24 mouse cellular contexts compared by ENCODE assay signal in the genomic region with DNA sequence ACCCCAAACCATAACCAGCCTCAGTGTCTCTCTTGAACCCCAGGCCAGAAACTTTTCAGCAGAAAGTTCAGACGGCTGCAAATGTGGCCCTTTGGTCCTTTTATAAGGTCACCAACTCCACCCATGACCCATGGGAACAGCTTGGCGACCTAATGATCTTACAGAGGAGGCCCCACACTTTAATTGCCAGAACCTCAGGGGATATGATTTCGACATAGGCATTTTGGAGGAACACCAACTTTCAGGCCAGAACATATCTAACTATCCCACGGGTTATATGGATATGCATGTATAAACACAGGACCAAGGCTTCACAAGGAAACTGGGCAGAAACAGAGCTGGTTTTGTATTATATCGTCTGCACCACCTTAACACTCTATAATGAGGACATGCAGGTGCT.
"Had no signal": no experiment of that assay in that cellular context is flagged by ENCODE, and none has a peak within 500 bp of the region (broad histone marks: within the 10 kb centered on the region; RNA-seq: fewer than 3 reads in every experiment).

No protein-coding gene starts in this region.

- H3K4me3 ChIP-seq: layer of hippocampus, adult 2 months; limb, embryonic 10.5 days; limb, embryonic 13.5 days; midbrain, embryonic 12.5 days; midbrain, embryonic 15.5 days; neural tube, embryonic 12.5 days; neural tube, embryonic 15.5 days had no signal

- H3K9ac ChIP-seq: limb, embryonic 13.5 days; liver, embryonic 14.5 days; liver, postnatal 0 days; lung, embryonic 14.5 days; midbrain, embryonic 12.5 days; midbrain, embryonic 15.5 days; neural tube, embryonic 12.5 days; neural tube, embryonic 15.5 days had no signal

- H3K9me3 ChIP-seq: limb, embryonic 10.5 days; limb, embryonic 13.5 days; midbrain, embryonic 12.5 days; midbrain, embryonic 15.5 days; neural tube, embryonic 12.5 days; neural tube, embryonic 15.5 days had no signal

- ATAC-seq: liver, postnatal 0 days; lung, postnatal 0 days; midbrain, embryonic 15.5 days had no signal

- H3K4me1 ChIP-seq: midbrain, embryonic 15.5 days; neural tube, embryonic 15.5 days had no signal

- H3K4me2 ChIP-seq: limb, embryonic 13.5 days; lung, embryonic 14.5 days; midbrain, embryonic 12.5 days; midbrain, embryonic 15.5 days; neural tube, embryonic 12.5 days; neural tube, embryonic 15.5 days had no signal

- H3K36me3 ChIP-seq: limb, embryonic 10.5 days; limb, embryonic 13.5 days; midbrain, embryonic 12.5 days; midbrain, embryonic 15.5 days; neural tube, embryonic 12.5 days; neural tube, embryonic 15.5 days had no signal

- DNase-seq: kidney, adult 9 months; kidney, postnatal 25 days; layer of hippocampus, adult 9-11 months; liver; liver, postnatal 0 days; lung, embryonic 14.5 days; right cerebral cortex, adult 18-20 months; right cerebral cortex, postnatal 14 days; right cerebral cortex, postnatal 4 days; thymus, adult 2 months; thymus, postnatal 14 days; thymus, postnatal 4 days had no signal

- H3K27ac ChIP-seq: kidney, postnatal 0 days; layer of hippocampus, adult 2 months; limb, embryonic 10.5 days; limb, embryonic 13.5 days; liver, embryonic 14.5 days; macrophage; midbrain, embryonic 12.5 days; midbrain, embryonic 15.5 days; neural tube, embryonic 12.5 days; neural tube, embryonic 15.5 days; stomach, postnatal 0 days had no signal

- H3K27me3 ChIP-seq: midbrain, embryonic 12.5 days; midbrain, embryonic 15.5 days; neural tube, embryonic 12.5 days; neural tube, embryonic 15.5 days had no signal
